Mouse (Mus musculus) intestine, embryonic 16.5 days (tissue): ENCODE data around the gene Cnppd1. TPM values are rescaled to one million over a fixed set of nuclear protein-coding genes. Genes with fewer than 3 reads are reported as not detected.
A peak's percentile ranks its signal among the peaks of the same experiment; 100 is the strongest.

ENCODE experiments used
- ATAC-seq: fragments of 200-750 bp; cut with Nextera tagmentation; 2 replicates; pipeline ENCODE4 v1.8.0; 2017; ENCODE audit warnings: moderate TSS enrichment, moderate library complexity
- H3K27ac ChIP-seq: fragments of 300-500 bp; sonication (generic); 2 replicates; pipeline ENCODE4 v1.5.1; 2014; ENCODE audit warnings: mild to moderate bottlenecking, low read length
- H3K27me3 ChIP-seq: fragments of 300-500 bp; sonication (generic); replicated peaks from 2 replicates; pipeline ENCODE4 v1.6.1; 2014; ENCODE audit warnings: low read length, control low read depth, mixed read lengths; ENCODE audit not compliant: control insufficient read depth, insufficient read depth
- H3K36me3 ChIP-seq: fragments of 300-500 bp; sonication (generic); 2 replicates; pipeline ENCODE4 v1.6.1; 2014; ENCODE audit warnings: low read length, control low read depth; ENCODE audit not compliant: control insufficient read depth, insufficient read depth
- H3K4me1 ChIP-seq: fragments of 300-500 bp; sonication (generic); 2 replicates; pipeline ENCODE4 v1.6.1; 2014; ENCODE audit warnings: low read length, control low read depth, mixed read lengths; ENCODE audit not compliant: control insufficient read depth, insufficient read depth
- H3K4me2 ChIP-seq: fragments of 300-500 bp; sonication (generic); 2 replicates; pipeline ENCODE4 v1.6.1; 2014; ENCODE audit warnings: low read depth, low read length, control low read depth
- H3K4me3 ChIP-seq: fragments of 300-500 bp; sonication (generic); 2 replicates; pipeline ENCODE4 v1.5.1; 2014; ENCODE audit warnings: mild to moderate bottlenecking, low read length
- H3K9ac ChIP-seq: fragments of 300-500 bp; sonication (generic); 2 replicates; pipeline ENCODE4 v1.6.1; 2014; ENCODE audit warnings: low read depth, low read length
- H3K9me3 ChIP-seq: fragments of 300-500 bp; sonication (generic); 2 replicates; pipeline ENCODE4 v1.6.1; 2016; ENCODE audit warnings: low read length, control low read depth; ENCODE audit not compliant: control insufficient read depth
- WGBS: fragments of 180-500 bp; shearing (Covaris S2); extraction: QIAGEN DNeasy Blood & Tissue Kit; methylation state at CpG from one replicate; pipeline ENCODE4 v1.1.7; 2014; 5-methylcytosine and 5-hydroxymethylcytosine counted together
- polyA plus RNA-seq: library from polyadenylated mRNA; unstranded; fragments of >200 nt; fragmentation: Nextera tagmentation; extraction: Ambion mirVana; gene quantifications from 2 replicates; pipeline ENCODE4 v1.2.1, GENCODE M21; 2015

The Cnppd1 gene
- polyA plus RNA-seq, 1 experiment from 2014 or later = 49.1 TPM

DNA sequence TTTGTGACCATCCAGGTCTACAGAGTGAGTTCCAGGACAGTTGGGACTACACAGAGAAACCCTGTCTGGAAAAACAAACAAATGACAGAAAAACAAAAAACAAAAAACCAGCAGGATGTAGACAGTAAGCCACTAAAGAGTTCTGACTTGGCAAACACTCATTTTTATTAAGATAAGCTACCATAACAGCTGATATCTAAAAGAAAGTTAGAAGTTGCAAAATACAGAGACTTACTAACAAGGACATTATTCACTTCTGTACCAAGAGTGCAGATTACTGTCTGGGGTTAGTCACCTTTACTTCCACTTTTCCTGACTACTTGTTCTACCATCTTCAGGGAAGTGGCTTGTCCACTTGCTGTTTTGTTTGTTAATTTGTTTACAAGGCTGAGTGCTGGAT, 16.5 kb upstream of the Cnppd1 start:
- H3K9me3 ChIP-seq = no peaks in the 10 kb centered on the region
- ATAC-seq = no peak
- H3K36me3 ChIP-seq = no peaks in the 10 kb centered on the region
- no peaks in the 10 kb centered on the region for H3K4me1 ChIP-seq
- H3K9ac ChIP-seq = no peak overlapping the region
- H3K27ac ChIP-seq = no peak overlapping the region
- H3K4me2 ChIP-seq = no peak overlapping the region
- H3K4me3 ChIP-seq = no peak overlapping the region
- no peaks in the 10 kb centered on the region for H3K27me3 ChIP-seq

DNA sequence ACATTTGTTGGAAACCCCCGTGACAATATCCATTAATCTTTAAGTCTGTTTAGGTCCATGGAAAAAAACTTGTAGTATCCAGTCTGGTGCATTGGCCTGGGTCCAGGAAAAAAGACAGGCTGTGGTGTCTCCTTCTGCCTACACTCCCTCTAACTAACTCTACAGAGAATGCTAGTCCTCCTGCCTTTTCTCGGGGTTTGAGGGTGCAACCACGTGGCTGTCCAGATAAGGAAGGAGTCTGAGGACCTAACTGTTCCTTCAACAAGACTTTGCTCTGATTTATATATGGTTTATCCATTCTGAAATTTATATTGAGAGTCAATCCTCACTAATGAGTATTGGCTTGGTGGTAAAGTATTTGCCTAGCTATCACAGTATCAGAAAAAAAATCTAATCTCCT, 13.3 kb upstream of the Cnppd1 start:
- Histone ChIP-seq H3K4me3 (no peak overlapping the region), H3K4me1 (no peaks in the 10 kb centered on the region), H3K27me3 (no peaks in the 10 kb centered on the region), H3K36me3 (no peaks in the 10 kb centered on the region), H3K27ac (no peak overlapping the region), H3K9me3 (no peaks in the 10 kb centered on the region), H3K9ac (no peak overlapping the region), H3K4me2 (no peak overlapping the region)
- ATAC-seq = no peak
- WGBS = 41% methylated on average over 3 of the region's 3 CpGs

DNA sequence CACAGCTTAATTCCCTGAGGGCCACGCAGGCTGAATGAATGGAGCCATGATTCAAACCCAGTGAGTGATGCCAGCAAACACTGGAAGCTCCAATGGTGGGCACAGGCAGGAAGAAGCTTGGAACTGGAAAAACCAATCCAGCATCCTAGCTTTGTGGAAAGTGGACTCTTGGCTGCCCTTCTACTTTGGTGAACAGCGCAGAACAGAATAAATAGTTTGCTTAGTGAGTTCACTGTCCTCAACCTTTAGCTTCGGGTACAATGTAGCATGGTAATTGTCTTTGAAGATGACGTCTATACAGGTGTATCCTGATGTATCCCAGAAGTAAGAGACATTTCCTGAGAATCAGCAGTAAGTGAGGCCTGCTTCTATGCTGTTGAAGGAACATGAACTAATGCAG, 6.2 kb upstream of the Cnppd1 start:
- Histone ChIP-seq H3K27me3 (no peaks in the 10 kb centered on the region), H3K9ac (no peak overlapping the region), H3K4me3 (no peak overlapping the region), H3K4me2 (no peak overlapping the region), H3K27ac (no peak overlapping the region), H3K9me3 (no peaks in the 10 kb centered on the region), H3K36me3 (peaks cover 21% of the 10 kb centered on the region), H3K4me1 (peaks cover 5% of the 10 kb centered on the region; the same call in 1 of the 2 replicates)
- 87% methylated on average over 4 of the region's 4 CpGs for WGBS
- no peak for ATAC-seq

DNA sequence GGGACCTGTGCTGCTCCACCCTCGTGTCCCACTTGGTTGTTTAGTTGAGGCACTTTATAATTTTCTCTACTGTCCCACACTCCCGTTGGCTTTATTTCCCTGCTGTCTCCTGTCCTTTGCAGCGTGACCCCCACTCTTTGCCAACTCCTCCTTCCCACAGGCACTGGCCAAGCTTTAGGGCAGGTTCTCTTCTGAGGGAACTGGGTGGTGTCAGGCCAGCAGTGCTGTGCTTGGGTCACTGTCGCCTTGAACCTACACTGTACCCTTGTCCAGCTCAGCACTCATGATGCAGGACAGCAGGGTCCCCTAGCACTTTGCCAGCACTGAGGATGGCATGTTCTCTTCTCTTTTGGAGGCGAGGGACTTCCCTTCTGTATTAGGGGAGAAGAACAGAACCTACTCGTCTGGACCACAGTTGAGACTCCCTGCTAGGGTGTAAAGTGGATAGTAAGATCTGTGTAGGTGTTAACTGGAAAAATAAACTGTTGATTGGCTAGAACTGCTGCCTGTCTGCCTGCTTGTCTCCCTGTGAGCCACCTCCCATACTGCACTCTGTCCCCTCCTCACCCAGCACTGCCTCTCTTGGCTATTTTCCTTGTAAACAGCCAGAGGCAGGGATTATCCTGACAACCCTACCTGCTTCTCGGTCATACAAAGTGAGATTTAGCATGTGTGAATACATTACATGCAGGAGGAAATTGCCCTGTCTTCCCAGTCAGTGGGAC, 5.1 kb upstream of the Cnppd1 start:
- H3K36me3 ChIP-seq = peaks cover 21% of the 10 kb centered on the region
- H3K4me3 ChIP-seq = no peak overlapping the region
- H3K27ac ChIP-seq = no peak overlapping the region
- no peaks in the 10 kb centered on the region for H3K27me3 ChIP-seq
- no peak overlapping the region for H3K9ac ChIP-seq
- 81% methylated on average over 7 of the region's 7 CpGs for WGBS
- H3K9me3 ChIP-seq = no peaks in the 10 kb centered on the region
- no peak overlapping the region for H3K4me2 ChIP-seq
- ATAC-seq = no peak
- peaks cover 8% of the 10 kb centered on the region; the same call in 1 of the 2 replicates for H3K4me1 ChIP-seq

DNA sequence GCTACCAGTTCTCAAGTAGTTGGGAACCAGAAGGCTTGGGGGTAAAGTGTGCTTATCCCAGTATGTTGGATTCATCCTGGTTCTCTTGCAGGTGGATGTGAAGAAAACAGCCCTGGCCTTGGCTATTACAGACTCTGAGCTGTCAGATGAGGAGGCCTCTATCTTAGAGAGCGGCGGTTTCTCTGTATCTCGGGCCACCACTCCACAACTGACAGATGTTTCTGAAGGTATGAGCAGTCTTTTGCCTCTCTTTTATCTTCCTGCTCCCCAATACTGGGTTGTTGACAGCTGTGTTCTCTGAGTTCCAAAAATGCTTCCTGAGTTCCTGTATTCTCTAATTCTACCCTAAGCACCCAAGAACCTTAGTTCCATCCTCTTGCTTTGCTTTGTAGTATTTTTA, 3.1 kb upstream of the Cnppd1 start:
- Histone ChIP-seq H3K27me3 (no peaks in the 10 kb centered on the region), H3K4me2 (no peak overlapping the region), H3K27ac (no peak overlapping the region), H3K9ac (no peak overlapping the region), H3K4me3 (no peak overlapping the region), H3K36me3 (peaks cover 21% of the 10 kb centered on the region), H3K9me3 (no peaks in the 10 kb centered on the region), H3K4me1 (peaks cover 8% of the 10 kb centered on the region; the same call in 1 of the 2 replicates)
- ATAC-seq = no peak
- WGBS = 90% methylated on average over 3 of the region's 3 CpGs

DNA sequence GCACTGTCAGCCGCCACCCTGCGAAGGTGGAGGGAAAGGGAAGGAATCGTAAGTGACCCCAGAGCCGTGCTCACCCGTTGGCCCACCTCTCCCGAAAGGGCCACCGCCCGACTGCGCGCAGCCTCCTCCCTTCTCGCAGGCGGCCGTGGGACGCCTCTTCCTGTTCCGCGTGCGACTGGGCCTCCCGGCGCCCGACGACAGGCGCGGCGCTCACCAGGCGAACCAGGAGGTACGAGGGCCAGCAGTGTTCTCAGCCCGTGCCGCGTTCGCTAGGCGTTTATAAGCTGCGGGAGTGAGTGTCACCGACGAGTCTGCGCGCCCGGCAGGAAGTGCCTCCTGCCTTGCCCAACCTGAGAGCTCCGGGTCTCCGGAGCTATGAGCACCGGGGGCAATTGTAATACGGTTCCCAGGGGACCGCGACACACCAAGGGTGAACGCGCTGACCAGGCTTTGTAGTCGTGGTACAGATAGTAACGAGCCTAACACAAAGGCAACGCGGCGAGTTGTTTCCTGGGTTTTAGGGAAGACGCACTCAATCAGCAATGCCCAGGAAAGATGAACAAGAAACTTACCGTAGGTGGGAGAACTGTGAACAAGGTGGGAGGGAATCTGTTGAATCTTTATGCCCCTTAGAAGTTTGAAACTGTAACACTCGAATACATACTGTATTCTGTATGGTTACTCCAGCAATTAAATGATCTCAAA, 873 bp downstream of the Cnppd1 start:
- Histone ChIP-seq H3K27ac (peak overlapping the region; percentile 97), H3K9me3 (no peaks in the 10 kb centered on the region), H3K27me3 (no peaks in the 10 kb centered on the region), H3K9ac (peak overlapping the region; percentile 93), H3K4me2 (peak overlapping the region; percentile 71), H3K4me3 (peak overlapping the region; percentile 77), H3K36me3 (peaks cover 16% of the 10 kb centered on the region), H3K4me1 (peaks cover 8% of the 10 kb centered on the region; the same call in 1 of the 2 replicates)
- peak; percentile 62 for ATAC-seq
- WGBS = 0% methylated on average over 53 of the region's 53 CpGs

DNA sequence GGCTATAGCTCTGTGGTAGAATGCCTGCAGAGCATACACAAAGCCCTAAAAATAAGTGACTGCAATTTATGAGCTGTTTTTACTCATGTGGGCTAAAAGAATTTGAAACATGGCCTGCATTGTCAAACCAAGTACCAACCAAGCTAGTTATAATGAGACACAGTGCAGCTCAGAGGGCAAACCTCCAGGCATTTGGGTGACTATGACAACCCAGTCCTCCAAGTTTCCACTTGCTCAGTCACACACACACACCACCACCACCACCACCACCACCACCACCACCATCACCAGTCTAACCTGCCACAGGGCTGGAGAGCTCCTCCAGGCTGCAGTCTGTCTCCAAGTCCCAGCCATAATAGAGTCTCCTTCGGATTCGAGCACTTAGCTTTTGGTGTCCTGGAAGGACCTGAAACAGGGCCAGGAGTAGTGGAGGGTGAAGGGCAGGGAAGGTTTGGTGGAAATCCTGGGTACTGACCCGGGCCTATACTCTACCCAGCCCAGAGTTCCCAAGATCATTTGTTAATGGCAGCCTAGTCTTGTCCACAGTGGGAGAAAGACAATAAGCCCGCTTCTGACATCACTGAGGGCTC, 1.8 kb downstream of the Cnppd1 start:
- no peak for ATAC-seq
- 59% methylated on average over 4 of the region's 4 CpGs for WGBS
- H3K36me3 ChIP-seq = peaks cover 21% of the 10 kb centered on the region

DNA sequence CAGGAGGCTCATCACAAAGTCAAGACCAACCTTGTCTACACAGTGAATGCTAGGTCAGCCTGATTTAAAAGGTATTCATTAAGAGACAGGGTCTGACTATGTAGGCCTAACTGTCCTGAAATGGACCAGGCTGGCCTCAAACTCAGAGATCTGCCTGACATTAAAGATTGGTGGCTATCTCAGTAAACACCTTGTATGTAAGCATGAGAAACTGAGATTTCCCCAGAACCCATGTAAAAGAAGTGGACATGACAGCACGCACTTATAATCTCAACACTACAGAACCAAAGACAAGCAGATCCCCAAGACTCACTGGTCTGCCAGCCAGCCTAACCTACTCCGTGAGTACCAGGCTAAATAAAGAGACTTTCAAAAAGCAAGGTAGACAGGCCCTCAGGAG, 4.1 kb downstream of the Cnppd1 start:
- Histone ChIP-seq H3K4me3 (no peak overlapping the region), H3K9ac (no peak overlapping the region), H3K9me3 (no peaks in the 10 kb centered on the region), H3K4me2 (no peak overlapping the region), H3K4me1 (0 out of 2 replicates have a peak, but pooled peaks cover 3% of the 10 kb centered on the region), H3K27ac (no peak overlapping the region), H3K36me3 (peaks cover 21% of the 10 kb centered on the region), H3K27me3 (no peaks in the 10 kb centered on the region)
- WGBS = 90% methylated on average over 2 of the region's 2 CpGs
- no peak for ATAC-seq

More for the DNA sequence above, 1.8 kb downstream of the Cnppd1 start:
- no peaks in the 10 kb centered on the region for H3K9me3 ChIP-seq
- peak overlapping the region; percentile 77 for H3K4me3 ChIP-seq
- H3K4me1 ChIP-seq = peaks cover 8% of the 10 kb centered on the region; the same call in 1 of the 2 replicates
- peak overlapping the region; percentile 97 for H3K27ac ChIP-seq
- H3K27me3 ChIP-seq = no peaks in the 10 kb centered on the region
- peak overlapping the region; percentile 71 for H3K4me2 ChIP-seq
- peak overlapping the region; percentile 93 for H3K9ac ChIP-seq

DNA sequence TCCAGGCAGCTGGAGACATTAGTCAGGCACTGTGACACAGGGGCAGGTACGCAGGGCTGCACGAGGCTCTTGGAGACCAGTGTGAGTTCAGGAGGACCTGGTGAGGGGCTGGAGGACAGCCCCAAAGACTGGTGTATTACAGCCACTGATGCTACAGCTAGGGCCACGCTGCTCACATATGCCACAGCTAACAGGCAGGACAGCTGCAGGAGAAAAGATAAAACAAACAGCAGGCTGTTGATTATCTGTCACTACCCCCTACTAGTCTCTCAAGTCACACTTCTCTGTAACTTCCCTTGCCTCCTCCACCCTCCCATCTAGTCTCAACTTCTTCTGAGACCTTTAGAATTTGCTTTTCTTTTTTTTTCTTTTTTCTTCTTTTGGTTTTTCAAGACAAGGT, 5.8 kb downstream of the Cnppd1 start:
- 0 out of 2 replicates have a peak, but pooled peaks cover 3% of the 10 kb centered on the region for H3K4me1 ChIP-seq
- no peaks in the 10 kb centered on the region for H3K27me3 ChIP-seq
- H3K27ac ChIP-seq = no peak overlapping the region
- no peak overlapping the region for H3K9ac ChIP-seq
- H3K4me3 ChIP-seq = no peak overlapping the region
- 56% methylated on average over 3 of the region's 3 CpGs for WGBS
- ATAC-seq = peak; percentile 7; the same call in 1 of the 2 replicates
- H3K4me2 ChIP-seq = no peak overlapping the region
- H3K9me3 ChIP-seq = no peaks in the 10 kb centered on the region
- H3K36me3 ChIP-seq = peaks cover 21% of the 10 kb centered on the region
